Mouse (Mus musculus): ENCODE measurements around the gene Zbtb7b.

The Zbtb7b gene

DNA sequence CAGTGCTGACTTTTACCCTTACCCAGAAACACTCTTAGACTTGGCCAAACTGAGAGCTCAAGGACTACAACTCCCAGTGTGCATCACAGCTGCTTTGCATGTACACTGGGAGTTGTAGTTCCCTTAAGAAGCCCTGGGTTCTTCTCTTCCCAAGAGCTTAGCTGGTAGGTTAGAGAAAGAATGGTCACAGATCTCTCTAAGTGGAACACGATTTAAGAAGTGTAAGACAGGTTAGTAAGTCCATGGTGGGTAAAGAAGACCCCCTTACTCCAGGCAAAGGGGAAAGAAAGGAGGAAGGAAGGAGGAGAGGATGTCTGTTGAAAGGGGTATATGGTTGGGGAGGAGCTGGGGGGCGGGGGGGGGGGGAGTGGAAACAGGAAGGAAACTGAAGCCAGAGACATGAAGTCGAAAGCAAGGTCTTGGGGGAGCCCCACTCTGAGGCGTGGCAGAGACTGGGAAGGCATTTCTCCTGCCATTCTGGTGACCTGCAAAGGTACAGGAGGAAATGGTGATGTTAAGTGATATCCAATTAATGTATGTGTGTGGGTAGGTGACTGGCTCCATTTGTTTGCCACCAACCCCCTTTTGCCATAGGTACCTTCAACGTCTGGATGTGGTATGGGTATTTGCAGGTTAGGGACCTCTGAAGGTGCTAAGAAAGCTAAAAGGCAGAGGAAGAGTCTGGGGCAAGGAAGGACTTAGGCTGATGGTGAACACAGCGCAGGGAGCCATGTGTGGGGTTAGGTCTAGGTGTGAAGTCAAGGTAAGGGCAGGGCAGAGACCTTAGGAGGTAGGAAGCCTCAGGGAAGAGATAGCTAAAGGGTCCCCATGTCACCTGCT is 5.5 kb downstream of the Zbtb7b start:
- peak; percentile 63 for DNase-seq

DNA sequence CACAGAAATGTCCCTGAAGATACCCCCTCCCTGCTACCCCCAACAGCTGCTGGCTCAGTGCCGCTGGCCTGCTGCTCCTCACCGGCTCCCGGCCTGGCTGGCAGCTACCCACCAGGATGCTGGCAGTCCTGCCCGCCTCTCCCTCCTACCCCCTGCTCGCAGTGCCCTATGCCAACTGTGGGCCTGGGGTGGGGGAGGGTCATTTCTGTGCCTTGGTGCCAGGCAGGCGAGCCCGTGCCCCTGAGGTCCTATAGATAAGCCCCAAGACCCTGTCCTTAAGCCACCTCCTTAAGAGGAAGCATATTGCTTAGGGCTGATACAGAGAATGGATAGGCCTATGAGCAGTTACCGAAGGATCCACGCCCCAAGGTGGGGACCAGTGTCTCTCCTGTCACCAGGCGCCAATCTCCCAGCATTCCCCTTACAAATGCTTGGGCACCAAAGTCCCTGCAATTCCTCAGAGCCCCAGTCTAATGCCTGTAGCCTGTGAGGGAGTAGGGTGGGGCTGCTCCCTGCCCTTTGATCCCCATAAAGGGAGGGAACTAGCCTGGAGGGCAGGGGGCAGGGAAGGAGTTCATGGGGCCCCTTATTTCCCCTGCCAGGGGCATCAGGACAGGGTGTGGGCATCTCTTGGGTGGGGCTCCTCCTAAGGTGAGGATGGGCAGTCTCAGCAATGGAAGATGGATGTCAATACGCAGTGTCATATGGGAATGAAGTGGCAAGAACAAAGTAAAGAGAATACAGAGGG is 6.3 kb downstream of the Zbtb7b start:
- DNase-seq = no peak

DNA sequence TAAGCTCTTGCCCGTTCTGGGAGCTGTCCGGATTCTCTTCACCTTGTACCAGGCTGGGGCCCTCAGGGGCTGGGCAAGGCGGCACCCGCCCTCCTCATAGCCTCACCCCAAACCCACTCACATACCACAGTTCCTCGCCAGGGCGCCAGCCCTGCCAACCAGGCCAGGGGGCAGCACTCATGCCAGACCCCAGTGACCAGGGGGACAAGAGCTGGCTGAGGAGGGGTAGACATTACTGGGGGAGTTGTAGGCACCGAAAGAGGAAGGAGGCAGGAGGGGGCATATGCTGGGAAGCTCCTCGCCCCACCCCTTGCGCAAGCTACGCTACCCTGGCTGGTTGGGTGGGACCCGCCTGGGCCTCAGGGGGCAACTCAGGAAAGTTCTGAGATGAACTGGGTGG is 6.9 kb downstream of the Zbtb7b start:
- no peak for DNase-seq

DNA sequence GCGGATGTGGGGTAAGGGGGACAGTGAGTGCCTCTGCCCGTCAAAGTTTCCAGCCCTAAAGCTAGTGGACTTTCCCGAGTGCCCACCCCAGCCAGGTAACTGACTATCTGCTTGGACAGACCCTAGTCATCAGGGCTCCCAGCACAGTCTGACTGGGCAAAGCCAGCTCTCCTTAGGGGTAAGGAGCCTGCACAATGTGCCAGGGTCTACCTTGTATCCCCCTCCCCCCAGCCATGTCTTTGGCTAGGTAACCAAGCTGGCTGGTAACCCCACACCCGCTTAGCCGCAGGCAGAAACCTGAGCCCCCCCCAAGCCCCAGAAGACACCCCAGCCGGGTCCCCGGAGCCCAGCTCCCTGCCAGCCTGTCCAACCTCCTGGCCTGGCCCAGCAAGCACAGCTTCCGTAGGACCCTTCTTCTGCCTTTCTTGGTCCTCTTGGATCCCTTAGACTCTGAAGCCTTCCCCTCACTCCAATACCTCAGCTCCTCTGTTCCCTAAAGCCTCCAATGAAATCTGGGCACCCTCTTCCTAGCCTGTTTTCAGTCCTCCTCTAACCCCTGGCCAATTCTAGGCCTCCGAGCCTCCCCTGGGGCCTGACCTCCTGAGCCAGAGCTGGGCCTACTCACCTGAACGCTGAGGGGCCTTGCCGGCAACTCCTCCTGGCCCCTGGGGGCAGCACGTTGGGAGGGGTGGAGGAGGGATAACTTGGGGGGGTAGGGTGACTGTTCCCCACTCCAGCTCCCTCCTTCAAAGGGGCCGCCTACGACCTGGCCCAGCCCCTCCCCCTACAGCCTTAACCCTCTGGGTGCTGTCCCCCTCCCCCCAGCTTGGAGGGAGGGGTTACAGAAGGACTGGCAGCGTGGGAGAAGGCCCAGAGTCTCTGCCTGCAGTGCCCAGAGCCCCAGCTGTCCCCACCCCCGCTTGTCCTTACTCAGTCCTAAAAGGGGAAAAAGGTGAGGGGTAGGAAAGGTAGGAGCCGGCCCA is 7.8 kb downstream of the Zbtb7b start:
- DNase-seq = no peak

DNA sequence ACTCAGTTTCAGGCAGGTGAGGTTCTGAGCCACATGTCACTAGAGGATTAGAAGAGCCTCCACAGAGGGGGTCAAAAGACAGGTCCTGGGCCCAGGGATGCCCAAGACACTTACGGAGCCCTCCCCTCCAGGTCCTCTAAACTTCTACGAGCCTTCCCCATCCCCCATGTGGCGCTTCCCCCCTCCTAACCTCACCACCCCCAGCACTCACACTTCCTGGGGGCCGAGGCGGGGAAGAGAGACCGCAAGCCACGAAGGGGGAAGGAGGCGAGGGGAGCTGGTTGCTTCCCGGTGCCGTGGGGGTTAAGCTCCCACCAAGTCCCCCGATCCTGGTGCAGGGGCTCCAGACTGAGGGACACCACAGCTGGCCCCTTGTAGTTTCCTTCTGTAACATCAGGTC is 9.1 kb downstream of the Zbtb7b start:
- DNase-seq = no peak

DNA sequence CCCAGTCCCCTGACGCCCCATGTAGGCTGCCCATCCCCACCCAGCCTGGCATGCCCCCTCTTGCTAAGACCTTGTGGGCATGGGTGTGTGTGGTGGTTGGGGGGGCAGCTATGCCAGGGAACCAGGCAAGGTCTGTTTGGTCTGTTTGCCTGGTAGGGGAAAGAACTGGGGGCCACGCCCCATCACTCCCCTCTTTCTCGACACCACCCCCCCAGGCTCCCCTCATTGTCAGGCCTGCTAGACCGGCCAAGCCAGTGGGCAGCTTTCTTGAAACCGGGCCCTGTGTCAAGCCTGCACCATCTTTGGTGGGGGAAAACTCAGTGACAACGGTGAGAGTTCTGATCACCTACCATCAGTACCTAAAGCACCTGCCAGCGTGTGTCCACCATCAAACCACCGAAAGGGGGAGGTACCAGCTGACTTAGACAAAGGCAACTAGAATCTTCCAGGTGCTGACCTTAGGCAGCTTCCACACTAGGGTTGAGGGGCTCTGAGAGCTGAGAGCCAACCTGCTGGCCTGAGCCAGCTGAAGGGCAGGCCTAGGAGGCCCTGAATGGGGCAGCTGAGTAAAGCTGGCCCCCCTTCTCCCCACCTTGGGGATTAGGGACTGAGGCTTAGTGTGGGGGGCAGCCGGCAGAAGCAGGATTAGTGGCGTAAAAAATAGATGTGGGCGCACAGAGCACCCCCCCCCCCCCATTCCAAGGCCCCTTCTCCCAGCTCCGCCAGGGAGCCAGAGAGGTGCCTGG is 10.1 kb downstream of the Zbtb7b start:
- DNase-seq = no peak

DNA sequence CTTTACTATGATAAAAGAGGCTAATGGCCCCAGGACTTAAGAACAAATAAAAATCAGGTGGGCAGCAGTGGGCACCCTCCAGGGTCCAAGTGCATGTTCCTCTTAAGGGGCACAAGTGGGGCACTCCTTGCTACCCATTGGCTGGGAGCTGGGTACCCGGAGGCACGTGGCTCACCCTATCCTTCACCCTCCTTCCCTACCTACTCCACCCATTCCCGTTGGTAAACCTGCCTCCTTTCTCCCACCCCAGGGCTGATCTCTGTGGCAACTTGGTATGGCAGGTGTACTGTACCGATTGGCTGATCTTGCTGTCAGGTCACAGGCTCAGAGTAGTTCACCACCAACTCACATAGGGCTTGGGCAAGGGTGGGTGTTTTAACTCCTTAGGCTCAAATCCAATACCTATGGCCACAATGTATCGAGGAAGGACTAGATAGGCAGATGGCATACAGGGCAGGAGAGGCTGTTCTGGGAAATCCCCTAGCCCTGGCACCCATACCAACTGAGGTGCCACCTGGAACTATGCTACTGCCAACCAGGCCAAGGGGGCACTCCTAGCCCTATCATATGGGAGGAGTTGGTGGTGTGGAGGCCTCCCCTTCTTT is 10.8 kb downstream of the Zbtb7b start:
- DNase-seq = no peak

DNA sequence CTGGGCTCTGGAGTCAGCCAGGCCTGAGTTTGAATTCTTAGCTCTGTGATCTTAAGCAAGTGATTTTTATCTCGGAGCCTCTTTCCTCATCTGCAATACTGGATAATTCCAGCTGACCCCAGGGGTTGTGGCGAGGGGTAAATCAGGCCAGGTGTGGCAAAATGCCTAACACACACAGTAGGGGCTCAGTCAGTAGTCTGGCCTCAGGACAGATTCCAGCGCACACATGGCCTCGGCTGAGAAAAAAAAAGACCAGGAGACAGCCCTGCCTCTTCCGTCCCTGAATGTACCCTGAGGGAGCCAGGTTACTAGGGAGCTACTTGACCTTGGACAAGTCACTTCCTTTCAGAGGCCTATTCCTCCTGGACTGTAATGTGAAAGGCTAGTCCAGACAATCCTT is 11.6 kb downstream of the Zbtb7b start:
- no peak for DNase-seq

DNA sequence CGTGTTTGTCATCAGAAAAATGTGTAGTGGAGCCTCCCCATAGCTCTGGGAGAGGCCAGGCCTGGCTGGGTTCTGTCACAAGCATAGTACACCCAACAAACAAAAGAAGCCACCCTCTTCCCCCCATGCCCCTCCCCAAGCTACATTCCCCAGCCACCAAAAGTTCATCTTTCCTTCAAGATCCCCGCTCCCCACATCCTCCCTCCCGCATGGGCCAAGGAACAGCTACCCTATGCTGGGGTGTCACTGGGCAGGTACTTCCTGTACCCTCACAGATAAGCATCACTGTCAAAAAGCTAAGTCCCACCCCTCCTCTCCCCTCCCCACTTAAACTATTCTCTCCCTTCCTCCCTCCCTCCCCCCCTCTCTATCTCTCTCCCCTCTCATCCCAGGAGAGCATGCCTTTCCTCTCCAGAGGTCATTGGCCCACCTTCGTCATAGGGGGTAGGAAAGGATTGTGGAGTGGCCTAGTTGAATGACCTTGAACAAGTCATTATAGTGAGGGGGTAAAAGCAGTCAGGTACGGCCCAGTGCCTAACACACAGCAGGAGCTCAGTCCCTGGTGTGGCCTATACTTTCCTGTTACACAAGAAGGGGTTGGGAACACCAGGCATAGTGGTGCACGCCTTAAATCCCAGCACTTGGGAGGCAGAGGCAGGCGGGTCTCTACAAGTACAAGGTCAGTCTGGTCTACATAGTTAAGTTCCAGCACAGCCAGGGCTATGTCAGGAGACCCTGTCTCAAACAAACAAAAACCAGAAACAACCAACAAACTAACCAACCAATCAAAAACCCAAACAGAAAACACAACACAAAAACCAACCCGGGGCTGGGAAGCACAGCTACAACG is 12.3 kb downstream of the Zbtb7b start:
- no peak for DNase-seq

DNA sequence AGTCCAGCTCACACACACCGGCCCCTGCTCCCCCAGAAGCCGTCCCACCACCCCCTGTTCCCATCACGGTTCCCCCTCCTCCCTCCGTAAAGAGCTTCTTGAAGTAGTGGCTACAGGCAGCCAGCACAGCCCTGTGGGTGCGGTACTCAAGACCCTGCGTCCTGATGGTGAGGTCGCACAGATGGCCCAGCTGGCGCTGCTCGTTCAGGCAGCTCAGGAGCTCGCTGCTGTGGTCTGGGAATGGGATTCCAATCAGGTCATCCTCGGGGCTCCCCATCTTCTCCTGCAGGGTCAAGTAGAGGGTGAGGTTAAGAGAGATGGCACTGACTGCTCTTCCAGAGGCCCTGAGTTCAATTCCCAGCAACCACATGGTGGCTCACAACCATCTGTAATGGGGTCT is 13.3 kb downstream of the Zbtb7b start:
- DNase-seq = no peak

DNA sequence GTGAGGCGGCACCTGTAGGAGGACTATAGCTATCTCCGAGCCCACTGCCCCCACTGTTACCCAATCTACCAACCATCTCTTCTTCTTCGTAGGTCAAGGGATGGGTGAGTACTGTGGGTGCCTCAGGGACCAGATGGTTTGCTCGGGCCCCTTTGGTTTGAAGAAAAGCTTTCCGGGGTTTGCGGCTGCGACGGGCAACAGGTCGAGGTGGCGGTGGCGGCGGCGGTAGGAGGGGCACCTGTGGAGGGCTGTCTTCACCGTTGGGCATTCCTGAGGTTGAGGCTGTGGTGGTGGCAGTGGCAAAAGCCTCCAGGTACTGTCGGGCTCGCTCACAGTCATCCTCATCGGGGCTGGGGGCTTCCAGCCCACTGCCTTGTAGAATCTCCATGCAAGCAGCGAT is 13.9 kb downstream of the Zbtb7b start:
- DNase-seq = no peak

DNA sequence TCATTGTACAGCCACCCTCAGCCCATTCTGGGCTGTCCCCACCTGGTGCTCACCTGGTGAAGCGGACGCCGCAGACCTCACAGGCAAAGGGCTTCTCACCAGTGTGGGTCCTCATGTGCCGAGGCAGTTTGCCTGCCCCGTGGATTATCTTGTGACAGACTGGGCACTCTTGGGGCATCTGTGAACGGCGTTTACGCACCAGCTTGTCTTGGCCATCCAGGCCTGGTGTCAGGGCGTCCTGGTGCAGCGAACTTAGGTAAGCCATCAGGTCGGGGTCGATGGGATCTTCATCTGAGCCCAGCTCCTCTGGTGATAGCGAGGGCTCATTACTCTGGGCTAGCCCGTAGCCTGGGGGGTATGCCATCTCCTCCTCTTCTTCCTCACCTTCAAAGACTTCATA is 14.3 kb downstream of the Zbtb7b start:
- DNase-seq = no peak

DNA sequence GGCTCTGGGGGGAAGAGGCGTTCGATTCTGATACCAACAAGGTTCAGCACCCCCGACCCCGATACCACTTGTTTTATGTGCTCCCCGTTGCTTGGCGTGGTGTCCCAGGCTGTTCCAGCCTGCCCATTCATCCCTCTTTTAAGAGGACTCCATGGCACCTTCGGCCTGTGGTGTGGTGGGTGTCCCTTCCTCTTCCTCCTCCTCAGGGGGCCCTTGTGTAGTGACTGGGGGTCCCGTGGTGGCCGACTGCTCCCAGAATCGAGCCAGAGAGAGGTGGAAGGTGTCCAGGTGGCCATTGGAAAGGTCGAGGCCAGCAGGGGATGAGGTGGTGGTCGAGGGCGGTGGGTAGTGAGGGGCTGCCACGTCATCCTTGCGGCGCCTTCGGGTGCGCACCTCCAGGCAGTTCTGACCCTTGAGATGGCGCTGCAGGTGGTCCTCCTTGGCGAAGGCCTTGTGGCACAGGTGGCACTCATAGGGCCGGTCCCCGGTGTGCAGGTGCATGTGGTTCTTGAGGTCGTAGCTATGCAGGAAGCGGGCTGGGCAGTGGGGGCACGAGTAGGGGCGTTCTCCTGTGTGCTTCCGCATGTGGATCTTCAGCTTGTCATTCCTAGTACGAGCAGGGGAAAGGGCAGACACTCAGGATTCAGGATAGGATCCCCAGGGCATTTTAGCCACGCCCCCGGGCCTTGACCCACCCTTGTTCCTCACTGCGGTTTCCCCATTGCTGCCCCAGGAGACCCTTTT is 15.0 kb downstream of the Zbtb7b start:
- no peak for DNase-seq

DNA sequence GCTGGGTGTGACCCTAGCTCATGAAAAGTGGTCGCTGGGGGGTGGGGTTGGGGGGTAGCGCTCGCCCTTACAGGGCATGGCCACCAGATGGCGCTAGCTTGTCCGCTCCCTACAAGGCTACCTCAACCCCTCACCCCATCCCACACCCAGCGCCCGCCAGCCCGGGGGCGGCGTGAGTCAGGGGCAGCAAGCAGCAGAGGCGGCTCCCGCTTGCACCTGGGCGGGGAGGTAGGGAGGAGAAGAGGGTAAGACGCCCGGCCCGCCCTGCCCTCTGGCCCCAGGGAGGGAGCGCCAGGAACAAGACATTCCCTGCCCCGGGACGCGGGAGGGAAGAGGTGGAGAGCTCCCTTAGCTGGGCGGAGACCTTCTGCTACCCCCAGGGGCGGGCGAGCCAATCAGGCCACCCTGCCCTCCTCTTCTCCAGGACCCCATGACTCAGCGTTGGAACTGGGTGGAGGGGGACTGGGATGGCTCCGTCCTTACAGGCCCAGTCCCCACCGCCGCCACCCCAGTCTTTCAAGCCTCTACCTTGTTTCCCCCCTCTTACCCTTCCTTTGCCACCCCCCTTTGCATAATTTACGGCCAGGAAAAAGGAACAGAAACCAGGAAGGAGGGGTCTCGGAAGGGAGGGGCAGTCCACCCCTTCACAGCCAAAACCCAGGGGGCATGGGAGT is 16.0 kb downstream of the Zbtb7b start:
- peak; percentile 89 for DNase-seq

DNA sequence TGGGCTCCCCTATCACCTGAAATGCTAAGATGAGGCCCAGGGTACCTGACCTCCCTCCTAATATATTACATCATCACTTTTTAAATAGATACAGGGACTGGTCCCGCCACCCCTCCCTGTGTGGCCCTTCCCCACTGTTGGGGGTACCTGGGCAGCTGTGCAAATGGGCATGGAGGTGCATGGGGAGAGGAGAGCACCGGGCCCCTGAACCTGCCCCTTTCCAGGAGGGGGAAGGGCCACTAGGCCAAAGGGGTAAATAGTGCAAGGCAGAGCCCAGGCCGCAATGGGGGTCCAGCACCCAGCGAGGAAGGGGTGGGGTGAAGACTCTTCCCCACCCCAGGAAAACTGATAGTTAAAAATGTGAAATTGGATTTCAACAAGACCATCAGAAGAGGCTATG is 16.7 kb downstream of the Zbtb7b start:
- DNase-seq = no peak

DNA sequence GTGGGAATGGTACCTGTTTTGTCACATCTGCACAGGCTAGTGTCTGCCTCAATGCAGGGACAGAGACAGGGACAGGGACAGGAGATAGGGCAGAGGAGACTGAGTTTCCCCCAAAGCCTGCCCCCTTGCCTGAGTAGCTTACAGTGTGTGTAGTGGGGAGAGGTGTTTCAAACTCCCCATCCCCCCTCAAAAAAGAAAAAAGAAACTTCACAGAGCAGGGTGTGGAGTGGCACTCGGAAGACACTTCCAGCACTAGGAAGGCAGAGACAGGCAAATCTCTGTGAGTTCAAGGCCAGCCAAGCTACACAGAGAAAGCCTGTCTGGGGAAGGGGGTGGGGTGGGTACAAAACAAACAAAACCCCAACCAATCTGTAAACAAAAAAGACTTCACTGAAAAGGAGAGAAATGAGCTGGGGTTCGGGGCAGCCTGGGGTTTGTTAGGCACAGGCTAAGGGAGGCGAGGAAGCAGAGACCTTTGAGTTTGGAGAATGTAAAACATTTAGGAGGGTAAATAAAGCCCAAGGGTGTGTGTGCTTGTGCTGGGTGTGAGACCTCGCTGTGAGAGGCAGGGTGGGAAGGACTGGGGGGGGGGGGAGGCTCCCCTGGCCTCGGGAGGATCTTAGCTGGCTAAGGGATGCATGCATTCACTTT is 20.9 kb downstream of the Zbtb7b start:
- no peak for DNase-seq

DNA sequence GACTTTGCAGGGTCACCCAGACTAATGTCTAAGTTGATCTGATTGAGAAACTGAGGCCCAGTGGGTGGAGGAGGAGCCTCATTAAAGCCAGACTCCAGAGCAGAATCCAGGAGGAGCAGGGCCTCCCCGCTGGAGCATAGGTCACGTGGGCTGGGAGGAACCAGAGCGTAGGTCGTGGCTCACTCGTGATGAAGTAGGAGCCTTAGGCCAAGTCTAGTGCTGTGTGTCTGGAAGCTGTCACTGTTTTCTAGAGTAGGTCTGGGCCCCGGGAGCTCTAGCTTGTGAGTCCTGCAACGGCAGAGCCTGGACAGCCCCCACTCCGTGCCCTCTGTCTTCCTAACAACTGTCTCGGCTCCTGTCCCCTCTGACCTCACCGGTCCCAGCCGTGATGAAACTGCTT is 27.2 kb downstream of the Zbtb7b start:
- DNase-seq = no peak

DNA sequence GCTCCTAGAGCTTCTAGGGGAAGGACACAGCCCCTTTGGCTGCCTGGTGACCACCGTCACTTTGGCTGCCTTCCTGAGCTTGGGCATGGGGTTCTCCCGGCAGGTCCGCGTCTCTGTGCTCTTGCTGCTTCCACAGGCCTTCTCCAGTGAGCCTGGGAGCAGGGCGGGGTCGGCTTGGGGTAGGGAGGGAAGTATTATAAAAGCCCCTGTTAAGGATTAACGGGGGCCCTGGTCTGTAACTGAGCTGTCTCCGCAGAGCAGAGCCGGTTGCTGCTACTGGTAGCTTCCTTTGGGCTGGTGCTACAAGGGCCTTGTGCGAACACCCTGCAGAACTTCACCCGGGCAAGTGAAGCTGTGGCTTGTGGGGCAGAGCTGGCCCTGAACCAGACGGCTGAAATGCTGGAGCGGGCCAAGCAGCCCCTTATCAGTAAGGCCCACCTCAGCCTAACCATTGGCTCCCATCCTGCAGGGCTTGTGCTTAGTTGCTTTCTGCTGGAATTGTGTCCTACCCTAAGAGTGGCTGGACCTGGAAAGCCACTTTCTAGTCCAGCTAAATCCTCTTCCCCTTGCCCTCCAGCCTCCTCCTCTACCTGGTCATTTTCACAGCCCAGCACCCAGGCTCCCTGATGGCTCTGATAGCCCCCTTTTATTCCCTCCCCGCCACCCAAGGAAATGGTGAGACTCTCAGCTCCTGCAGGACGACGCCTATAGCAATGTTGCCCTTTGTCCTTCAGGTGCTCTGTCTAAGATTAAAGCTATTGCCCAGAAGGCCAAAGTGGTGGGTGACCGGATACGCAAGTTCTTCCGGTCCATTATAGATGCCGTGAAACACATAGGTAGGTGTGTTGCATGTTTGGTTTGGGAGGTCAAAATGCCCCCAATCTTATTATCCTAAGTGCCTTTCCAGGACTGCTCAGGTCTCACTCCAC is 28.8 kb downstream of the Zbtb7b start:
- DNase-seq = no peak

Measured in embryo, embryonic 11 days (tissue).